Mouse (Mus musculus): ENCODE measurements around the gene Gcsh. TPM values are rescaled to one million over a fixed set of nuclear protein-coding genes. Genes with fewer than 3 reads are reported as not detected.

Gcsh gene
- polyA plus RNA-seq, 1 experiment from 2014 or later = 183 TPM

- no peaks in the 10 kb centered on the region for H3K27me3 ChIP-seq (replicated peaks; ENCODE audit: low read depth, poor library complexity, severe bottlenecking)
- 61% methylated on average over 6 of the region's 6 CpGs for WGBS
- H3K4me1 ChIP-seq = no peaks in the 10 kb centered on the region
- no peaks in the 10 kb centered on the region for H3K9me3 ChIP-seq
- H3K27ac ChIP-seq (replicated peaks) = no peak overlapping the region
- H3K36me3 ChIP-seq (replicated peaks) = peaks cover 99% of the 10 kb centered on the region
- DNase-seq (ENCODE audit: low spot score) = no peak
- no peak overlapping the region for H3K4me3 ChIP-seq
Measured at GRCm38 (mm10) chr8:116935506-116935905, 57.8 kb downstream of the Gcsh start.

- H3K27ac ChIP-seq (replicated peaks) = no peak overlapping the region
- H3K36me3 ChIP-seq (replicated peaks) = peaks cover 99% of the 10 kb centered on the region
- WGBS = 88% methylated on average over 4 of the region's 4 CpGs
Measured at GRCm38 (mm10) chr8:116934976-116935375, 58.4 kb downstream of the Gcsh start.

More at GRCm38 (mm10) chr8:116934976-116935375, 58.4 kb downstream of the Gcsh start:
- no peak for DNase-seq (ENCODE audit: low spot score)
- Histone ChIP-seq H3K4me1 (no peaks in the 10 kb centered on the region), H3K4me3 (no peak overlapping the region), H3K27me3 (replicated peaks; ENCODE audit: low read depth, poor library complexity, severe bottlenecking) (no peaks in the 10 kb centered on the region), H3K9me3 (no peaks in the 10 kb centered on the region)

Other genes with a start within 250 kb of the Gcsh start
- gene Cmc2, start 72.1 kb downstream of the Gcsh start, polyA plus RNA-seq (2016; fragmentation: Nextera tagmentation; extraction: Ambion mirVana) = 72.6 and 77.7 TPM in 2 replicates
- 61.7 and 62.1 TPM in 2 replicates for gene Cenpn, start 71.8 kb downstream of the Gcsh start, polyA plus RNA-seq (2016; fragmentation: Nextera tagmentation; extraction: Ambion mirVana)
- gene Atmin, start 50.1 kb downstream of the Gcsh start, polyA plus RNA-seq (2016; fragmentation: Nextera tagmentation; extraction: Ambion mirVana) = 12.4 and 13.0 TPM in 2 replicates
- 2.0 and 2.4 TPM in 2 replicates for gene 1700030J22Rik, start 14.6 kb downstream of the Gcsh start, polyA plus RNA-seq (2016; fragmentation: Nextera tagmentation; extraction: Ambion mirVana)
- not detected in 2 replicates for gene Pkd1l2, start 88.9 kb upstream of the Gcsh start, polyA plus RNA-seq (2016; fragmentation: Nextera tagmentation; extraction: Ambion mirVana)
- 0.22 and 0.33 TPM in 2 replicates for gene Bco1, start 102.3 kb upstream of the Gcsh start, polyA plus RNA-seq (2016; fragmentation: Nextera tagmentation; extraction: Ambion mirVana)
- 2.6 and 3.1 TPM in 2 replicates for gene Gan, start 164.6 kb upstream of the Gcsh start, polyA plus RNA-seq (2016; fragmentation: Nextera tagmentation; extraction: Ambion mirVana)